Mouse (Mus musculus) thymus, adult 2 months (tissue): ENCODE measurements around the gene Tubb1. TPM values are rescaled to one million over a fixed set of nuclear protein-coding genes. Genes with fewer than 3 reads are reported as not detected.

Source experiments
- DNase-seq: peaks from one replicate; pipeline ENCODE4 v3.0.0; 2021
- H3K27ac ChIP-seq: fragments of 200-500 bp; 2 replicates; pipeline ENCODE4 v1.5.1; 2012; ENCODE audit warnings: low read length, control low read depth; ENCODE audit not compliant: control insufficient read depth, insufficient read depth
- H3K27me3 ChIP-seq: fragments of 200-500 bp; 2 replicates; pipeline ENCODE4 v1.6.1; 2012; ENCODE audit warnings: mild to moderate bottlenecking, low read length, moderate library complexity, mixed read lengths; ENCODE audit not compliant: control insufficient read depth, insufficient read depth
- H3K36me3 ChIP-seq: fragments of 200-500 bp; 2 replicates; pipeline ENCODE4 v1.6.1; 2012; ENCODE audit warnings: mild to moderate bottlenecking, low read length, moderate library complexity; ENCODE audit not compliant: control insufficient read depth, insufficient read depth
- H3K4me1 ChIP-seq: fragments of 200-500 bp; replicated peaks from 2 replicates; pipeline ENCODE4 v1.6.1; 2012; ENCODE audit warnings: low read length; ENCODE audit not compliant: control insufficient read depth, insufficient read depth
- H3K4me3 ChIP-seq: fragments of 200-500 bp; 2 replicates; pipeline ENCODE4 v1.5.1; 2012; ENCODE audit warnings: mild to moderate bottlenecking, low read length, control low read depth, moderate library complexity; ENCODE audit not compliant: control insufficient read depth, insufficient read depth
- CTCF ChIP-seq: fragments of 200-500 bp; IDR thresholded peaks from 2 replicates; pipeline ENCODE4 v1.5.1; 2012; ENCODE audit warnings: mild to moderate bottlenecking, control low read depth, low read length, moderate library complexity, borderline replicate concordance; ENCODE audit not compliant: control insufficient read depth, poor library complexity, insufficient read depth; ENCODE audit errors: extremely low read depth
- POLR2A ChIP-seq: fragments of 200-500 bp; IDR thresholded peaks from 2 replicates; pipeline ENCODE4 v1.6.1; 2012; ENCODE audit warnings: mild to moderate bottlenecking, low read length, control low read depth, moderate library complexity; ENCODE audit not compliant: control insufficient read depth, poor library complexity, insufficient read depth; ENCODE audit errors: extremely low read depth
- WGBS: fragments of 180-500 bp; shearing (Covaris S2); methylation state at CpG from one replicate; pipeline ENCODE4 v1.1.7; 2018; 5-methylcytosine and 5-hydroxymethylcytosine counted together
- polyA plus RNA-seq: library from polyadenylated mRNA; depleted of rRNA; stranded (reverse); fragments of >200 nt; gene quantifications from 2 replicates; pipeline ENCODE4 v1.2.3, GENCODE M21; 2012

Gene Tubb1
- polyA plus RNA-seq, 1 experiment, result 1.6 TPM

DNA sequence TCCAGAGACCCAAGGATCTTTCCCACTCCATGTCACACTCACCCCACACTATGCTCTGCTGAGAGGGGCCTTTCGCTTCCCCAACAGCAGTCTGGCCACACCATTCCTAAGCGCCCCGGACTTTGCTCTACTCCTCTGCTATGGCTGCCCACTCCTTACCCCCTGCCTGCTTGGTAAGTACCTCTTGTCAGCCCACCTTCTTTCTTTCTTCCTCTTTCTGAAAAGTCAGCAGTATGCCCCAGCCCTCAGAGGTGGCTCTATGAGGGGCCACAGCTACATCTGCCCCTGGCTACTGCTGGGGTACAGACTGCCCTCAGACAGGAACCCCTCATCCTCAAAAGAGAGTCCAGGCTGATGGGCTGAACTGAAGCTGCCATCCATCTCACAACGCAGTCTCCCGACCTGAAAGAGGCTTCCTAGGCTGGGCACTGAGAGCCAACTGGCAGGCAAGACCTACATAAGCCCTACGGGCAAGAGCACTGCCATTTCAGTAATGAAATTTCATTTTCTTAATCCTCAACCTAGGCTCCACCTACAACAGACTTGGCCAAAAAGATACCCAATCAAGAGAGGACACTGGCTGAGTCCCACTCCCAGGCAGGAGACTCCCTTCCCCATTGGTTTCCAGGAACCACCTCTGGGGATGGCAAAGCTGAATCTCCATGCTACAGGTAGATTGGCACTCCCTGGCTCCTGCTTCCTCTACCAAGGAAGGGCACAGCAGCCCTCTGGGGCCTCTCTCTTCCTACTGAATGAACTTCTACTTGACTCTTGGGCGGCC is 13.4 kb upstream of the Tubb1 start:
- peak overlapping the region; percentile 50; the same call in 1 of the 2 replicates for H3K27ac ChIP-seq
- TF ChIP-seq POLR2A (no peak), CTCF (no peak)
- H3K27me3 ChIP-seq, result no peaks in the 10 kb centered on the region
- H3K36me3 ChIP-seq, result no peaks in the 10 kb centered on the region
- no peak overlapping the region for H3K4me3 ChIP-seq
- peaks cover 35% of the 10 kb centered on the region for H3K4me1 ChIP-seq
- WGBS, result 89% methylated on average over 7 of the region's 7 CpGs
- no peak for DNase-seq

DNA sequence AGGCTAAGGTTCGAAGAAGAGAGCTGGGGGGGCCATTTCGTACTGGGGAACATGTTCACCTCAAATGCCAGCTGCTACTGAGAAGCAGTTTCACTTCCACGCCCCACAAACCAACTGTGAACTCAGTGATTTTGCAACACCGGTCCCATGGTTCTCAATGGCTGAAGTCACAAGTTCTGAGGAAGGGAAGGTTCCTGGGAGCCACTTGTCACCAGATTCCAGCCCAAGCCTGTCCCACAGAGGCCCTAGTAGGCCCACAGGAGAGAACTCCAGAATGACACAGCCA is 12.9 kb upstream of the Tubb1 start:
- DNase-seq, result no peak
- 34% methylated on average over 4 of the region's 4 CpGs for WGBS
- TF ChIP-seq POLR2A (no peak), CTCF (no peak)
- Histone ChIP-seq H3K4me1 (peaks cover 35% of the 10 kb centered on the region), H3K27me3 (no peaks in the 10 kb centered on the region), H3K36me3 (no peaks in the 10 kb centered on the region), H3K4me3 (peak overlapping the region; percentile 75), H3K27ac (peak overlapping the region; percentile 49; the same call in 1 of the 2 replicates)

DNA sequence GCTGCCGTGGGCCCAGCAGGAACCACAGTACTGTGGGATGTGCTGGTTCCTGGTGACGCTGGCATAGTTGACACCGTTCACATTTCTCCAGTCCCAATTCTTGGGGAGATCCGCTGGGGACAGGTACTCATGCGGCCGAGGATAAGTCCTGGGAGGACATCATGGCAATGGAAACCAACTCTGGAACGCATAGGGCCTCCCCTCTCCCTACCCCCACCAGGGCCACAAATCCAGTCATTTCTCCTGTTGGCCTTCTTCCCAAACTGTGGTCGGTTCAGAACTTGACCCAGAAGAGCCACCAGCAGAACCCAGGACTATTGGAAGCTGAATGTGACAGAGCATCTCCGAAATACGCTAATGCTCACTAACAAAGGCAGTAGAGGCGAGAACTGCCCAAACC is 12.3 kb upstream of the Tubb1 start:
- H3K27ac ChIP-seq, result peak overlapping the region; percentile 49; the same call in 1 of the 2 replicates
- no peak for TF ChIP-seq CTCF
- no peak for TF ChIP-seq POLR2A
- H3K36me3 ChIP-seq, result no peaks in the 10 kb centered on the region
- peak overlapping the region; percentile 75 for H3K4me3 ChIP-seq
- DNase-seq, result no peak
- peaks cover 35% of the 10 kb centered on the region for H3K4me1 ChIP-seq
- 79% methylated on average over 11 of the region's 11 CpGs for WGBS
- H3K27me3 ChIP-seq, result no peaks in the 10 kb centered on the region

DNA sequence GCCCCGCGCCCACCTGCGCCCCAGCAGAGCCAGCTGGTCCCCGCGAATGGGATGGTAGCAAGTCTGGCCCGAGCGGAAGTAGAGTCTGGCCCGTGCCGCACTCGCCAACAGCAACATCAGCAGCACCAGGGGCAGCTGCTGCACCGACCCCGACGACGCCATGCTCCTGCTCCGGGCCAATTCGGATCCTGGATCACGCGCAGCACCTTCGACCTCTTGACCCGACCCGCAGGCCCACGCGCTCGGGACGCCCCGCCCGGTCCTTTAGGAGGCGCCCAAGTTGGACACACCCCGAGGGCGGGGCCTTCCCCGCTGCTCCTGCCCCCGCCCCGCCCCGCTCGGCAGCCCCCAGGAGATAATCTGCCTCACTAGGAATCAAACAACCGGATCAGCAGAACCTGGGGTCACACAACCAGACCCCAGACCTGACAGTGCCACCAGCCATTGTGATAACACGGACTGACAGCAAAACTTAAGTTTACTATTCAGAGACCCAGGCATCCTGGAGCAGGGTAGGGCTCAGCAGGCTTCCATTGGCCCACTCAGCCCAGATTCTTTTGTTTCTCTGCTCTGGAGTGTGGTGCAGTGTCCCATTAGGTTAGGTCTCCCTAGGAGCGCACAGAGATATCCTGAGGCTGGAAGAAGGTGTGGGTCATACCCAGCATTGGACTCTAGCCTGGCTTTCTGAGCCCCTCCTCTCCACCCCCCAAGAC is 11.6 kb upstream of the Tubb1 start, which contains the start of gene Ctsz:
Gene Ctsz, minus strand, starts transcription at position 303 of the 713 bp plus-strand sequence.
- H3K27me3 ChIP-seq, result no peaks in the 10 kb centered on the region
- H3K36me3 ChIP-seq, result no peaks in the 10 kb centered on the region
- H3K27ac ChIP-seq, result peak within 1 kb of the TSS; percentile 49; the same call in 1 of the 2 replicates
- TF ChIP-seq POLR2A, result peak; percentile 54; the same call in 1 of the 2 replicates
- no peak for TF ChIP-seq CTCF
- 2% methylated on average over 38 of the region's 38 CpGs for WGBS
- peak; percentile 71 for DNase-seq
- peak within 1 kb of the TSS; percentile 75 for H3K4me3 ChIP-seq
- H3K4me1 ChIP-seq, result peaks cover 35% of the 10 kb centered on the region

DNA sequence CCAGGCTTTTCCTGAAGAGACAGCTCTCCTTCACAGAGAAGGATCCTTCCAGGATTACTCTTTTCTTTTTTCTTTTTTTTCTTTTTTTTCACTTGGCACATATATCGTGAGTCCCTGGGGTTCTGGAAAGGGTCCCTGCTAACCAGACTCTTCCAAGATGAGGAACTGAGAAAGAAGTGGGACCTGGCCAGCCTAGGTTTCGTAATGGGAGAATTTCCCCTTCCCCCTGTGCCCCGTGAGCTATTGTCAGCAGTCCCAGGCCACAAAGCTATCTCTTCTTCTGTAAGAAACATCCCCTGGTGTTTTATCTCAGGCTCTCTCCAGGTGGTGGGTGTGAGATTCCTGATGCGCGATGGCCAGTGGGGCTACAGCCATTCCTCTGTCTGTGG is 11.1 kb upstream of the Tubb1 start:
- 64% methylated on average over 5 of the region's 5 CpGs for whole genome bisulfite sequencing
- Histone ChIP-seq H3K27me3 (no peaks in the 10 kb centered on the region), H3K4me1 (peaks cover 35% of the 10 kb centered on the region), H3K4me3 (no peak overlapping the region), H3K36me3 (no peaks in the 10 kb centered on the region), H3K27ac (no peak overlapping the region)
- no peak for DNase-seq
- TF ChIP-seq POLR2A, result no peak
- no peak for TF ChIP-seq CTCF

DNA sequence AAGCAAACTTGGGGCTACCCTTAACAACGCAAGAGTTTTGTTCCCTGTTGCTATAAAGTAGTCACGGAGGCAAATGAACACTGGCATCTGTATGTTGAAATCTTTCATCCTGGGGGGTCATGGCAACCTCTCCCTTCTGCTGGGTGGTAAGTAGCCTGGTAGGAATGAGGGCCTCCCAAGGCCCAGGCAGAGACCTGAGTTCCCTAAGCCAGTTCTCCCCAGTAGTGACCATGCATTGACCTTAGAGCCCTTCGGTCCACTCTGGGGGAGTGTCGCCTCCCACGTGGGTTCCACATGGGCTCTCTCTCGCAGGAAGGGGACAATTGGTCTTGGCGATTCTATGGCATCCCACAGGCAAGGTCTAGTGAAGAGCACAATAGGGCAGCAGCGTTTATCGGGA is 10.5 kb upstream of the Tubb1 start:
- TF ChIP-seq POLR2A (no peak), CTCF (no peak)
- no peaks in the 10 kb centered on the region for H3K36me3 ChIP-seq
- peaks cover 35% of the 10 kb centered on the region for H3K4me1 ChIP-seq
- H3K27me3 ChIP-seq, result no peaks in the 10 kb centered on the region
- H3K27ac ChIP-seq, result no peak overlapping the region
- 97% methylated on average over 9 of the region's 9 CpGs for WGBS
- no peak for DNase-seq
- H3K4me3 ChIP-seq, result no peak overlapping the region
